Mouse (Mus musculus) layer of hippocampus, postnatal 10 days (tissue): Measurements from ENCODE around the gene Lrrc3b. TPM values are rescaled to one million over a fixed set of nuclear protein-coding genes. Genes with fewer than 3 reads are reported as not detected.

Source experiments
- DNase-seq, 2 experiments: peaks; one replicate each; pipeline ENCODE4 v3.0.0; 2021; ENCODE audit warnings: low spot score in 2 of 2
- long read RNA-seq: library from polyadenylated mRNA; stranded (forward); transcript quantifications from one replicate; pipeline ENCODE4 v2.0.0, GENCODE M21; 2023
- total RNA-seq, 2 experiments: library from RNA; stranded (reverse); gene quantifications; 2 replicates each; pipeline ENCODE4 v1.2.3; 2021

Lrrc3b gene
- 1 to 10 TPM; 8.8 to 9.0 TPM for total RNA-seq
- long read RNA-seq, transcript Lrrc3b-201 (2 exons, 1,655 nt): major isoform, 8 of 9 reads
- long read RNA-seq, partial matches to known transcripts: 0 of 9 reads
- long read RNA-seq, other reads (novel, unspliced or antisense): 0 of 9 reads

GRCm38 (mm10) chr14:15438485-15439157, at the start of gene Lrrc3b:
TSS of gene Lrrc3b (minus strand) at chr14:15438987.
- peak; percentile 37 to 59 for DNase-seq

- no peak for DNase-seq
These were observed 38.9 kb upstream of the Lrrc3b start for GRCm38 (mm10) chr14:15477668-15478067.

GRCm38 (mm10) chr14:15438096-15438484, 697 bp downstream of the Lrrc3b start:
- DNase-seq: peak in 1 of 2 experiments; percentile 30

GRCm38 (mm10) chr14:15437501-15437941, 1.3 kb downstream of the Lrrc3b start:
- peak; percentile 24 to 31 for DNase-seq

GRCm38 (mm10) chr14:15437046-15437445, 1.7 kb downstream of the Lrrc3b start:
- DNase-seq: no peak

- no peak for DNase-seq
These were observed 2.2 kb downstream of the Lrrc3b start for GRCm38 (mm10) chr14:15436586-15436985.

GRCm38 (mm10) chr14:15432396-15432795, 6.4 kb downstream of the Lrrc3b start:
- DNase-seq: no peak

- DNase-seq: no peak
These were observed 17.2 kb downstream of the Lrrc3b start for GRCm38 (mm10) chr14:15421624-15422023.

GRCm38 (mm10) chr14:15410686-15411534, 27.9 kb downstream of the Lrrc3b start:
- peak; percentile 13 to 18 for DNase-seq

GRCm38 (mm10) chr14:15385536-15385935, 53.3 kb downstream of the Lrrc3b start:
- no peak for DNase-seq

- DNase-seq: no peak
These were observed 53.8 kb downstream of the Lrrc3b start for GRCm38 (mm10) chr14:15384972-15385371.

- DNase-seq: no peak
These were observed 54.3 kb downstream of the Lrrc3b start for GRCm38 (mm10) chr14:15384532-15384931.

GRCm38 (mm10) chr14:15383133-15383532, 55.7 kb downstream of the Lrrc3b start:
- no peak for DNase-seq

GRCm38 (mm10) chr14:15377368-15377767, 61.4 kb downstream of the Lrrc3b start:
- DNase-seq: no peak

- no peak for DNase-seq
These were observed 62.0 kb downstream of the Lrrc3b start for GRCm38 (mm10) chr14:15376786-15377185.

GRCm38 (mm10) chr14:15374271-15374670, 64.5 kb downstream of the Lrrc3b start:
- DNase-seq: no peak

- peak; percentile 18 to 43 for DNase-seq
These were observed 65.8 kb downstream of the Lrrc3b start for GRCm38 (mm10) chr14:15372985-15373384.

GRCm38 (mm10) chr14:15365045-15365444, 73.7 kb downstream of the Lrrc3b start:
- no peak for DNase-seq

- DNase-seq: no peak
These were observed 78.9 kb downstream of the Lrrc3b start for GRCm38 (mm10) chr14:15359893-15360292.

GRCm38 (mm10) chr14:15359134-15359533, 79.7 kb downstream of the Lrrc3b start:
- no peak for DNase-seq

- peak; percentile 80 to 81 for DNase-seq
These were observed 83.3 kb downstream of the Lrrc3b start for GRCm38 (mm10) chr14:15355512-15355911.

GRCm38 (mm10) chr14:15354299-15354698, 84.5 kb downstream of the Lrrc3b start:
- DNase-seq: no peak
